Mouse (Mus musculus) hindbrain, embryonic 16.5 days (tissue): ENCODE data around the gene Satb1. TPM values are rescaled to one million over a fixed set of nuclear protein-coding genes. Genes with fewer than 3 reads are reported as not detected.

ENCODE experiments used
- ATAC-seq: fragments of 200-750 bp; cut with Nextera tagmentation; 2 replicates; pipeline ENCODE4 v1.8.0; 2017; ENCODE audit warnings: moderate TSS enrichment, moderate library complexity
- H3K27ac ChIP-seq: fragments of 300-500 bp; sonication (generic); 2 replicates; pipeline ENCODE4 v1.5.1; 2014; ENCODE audit warnings: low read depth, mild to moderate bottlenecking, control low read depth, low read length, moderate library complexity
- H3K27me3 ChIP-seq: fragments of 300-500 bp; sonication (generic); replicated peaks from 2 replicates; pipeline ENCODE4 v1.6.1; 2014; ENCODE audit warnings: low read length; ENCODE audit not compliant: control insufficient read depth, insufficient read depth
- H3K36me3 ChIP-seq: fragments of 300-500 bp; sonication (generic); 2 replicates; pipeline ENCODE4 v1.6.1; 2014; ENCODE audit warnings: mild to moderate bottlenecking, low read length, moderate library complexity, mixed read lengths; ENCODE audit not compliant: control insufficient read depth, insufficient read depth
- H3K4me1 ChIP-seq: fragments of 300-500 bp; sonication (generic); 2 replicates; pipeline ENCODE4 v1.6.1; 2014; ENCODE audit warnings: low read depth, low read length; ENCODE audit not compliant: control insufficient read depth, insufficient read depth
- H3K4me2 ChIP-seq: fragments of 300-500 bp; sonication (generic); 2 replicates; pipeline ENCODE4 v1.6.1; 2014; ENCODE audit warnings: mild to moderate bottlenecking, low read length, control low read depth, moderate library complexity
- H3K4me3 ChIP-seq: fragments of 300-500 bp; sonication (generic); 2 replicates; pipeline ENCODE4 v1.5.1; 2014; ENCODE audit warnings: mild to moderate bottlenecking, low read length, control low read depth, moderate library complexity
- H3K9ac ChIP-seq: fragments of 300-500 bp; sonication (generic); 2 replicates; pipeline ENCODE4 v1.6.1; 2014; ENCODE audit warnings: low read depth, mild to moderate bottlenecking, control low read depth, low read length, moderate library complexity
- H3K9me3 ChIP-seq: fragments of 300-500 bp; sonication (generic); 2 replicates; pipeline ENCODE4 v1.6.1; 2014; ENCODE audit warnings: mild to moderate bottlenecking, low read length, moderate library complexity; ENCODE audit not compliant: control insufficient read depth
- WGBS: fragments of 180-500 bp; shearing (Covaris S2); extraction: QIAGEN DNeasy Blood & Tissue Kit; methylation state at CpG from one replicate; pipeline ENCODE4 v1.1.7; 2014; 5-methylcytosine and 5-hydroxymethylcytosine counted together
- polyA plus RNA-seq: library from polyadenylated mRNA; unstranded; fragments of >200 nt; fragmentation: Nextera tagmentation; extraction: Ambion mirVana; gene quantifications from 2 replicates; pipeline ENCODE4 v1.2.1, GENCODE M21; 2015

Satb1 gene
- polyA plus RNA-seq, 1 experiment from 2014 or later = 27.4 TPM

DNA sequence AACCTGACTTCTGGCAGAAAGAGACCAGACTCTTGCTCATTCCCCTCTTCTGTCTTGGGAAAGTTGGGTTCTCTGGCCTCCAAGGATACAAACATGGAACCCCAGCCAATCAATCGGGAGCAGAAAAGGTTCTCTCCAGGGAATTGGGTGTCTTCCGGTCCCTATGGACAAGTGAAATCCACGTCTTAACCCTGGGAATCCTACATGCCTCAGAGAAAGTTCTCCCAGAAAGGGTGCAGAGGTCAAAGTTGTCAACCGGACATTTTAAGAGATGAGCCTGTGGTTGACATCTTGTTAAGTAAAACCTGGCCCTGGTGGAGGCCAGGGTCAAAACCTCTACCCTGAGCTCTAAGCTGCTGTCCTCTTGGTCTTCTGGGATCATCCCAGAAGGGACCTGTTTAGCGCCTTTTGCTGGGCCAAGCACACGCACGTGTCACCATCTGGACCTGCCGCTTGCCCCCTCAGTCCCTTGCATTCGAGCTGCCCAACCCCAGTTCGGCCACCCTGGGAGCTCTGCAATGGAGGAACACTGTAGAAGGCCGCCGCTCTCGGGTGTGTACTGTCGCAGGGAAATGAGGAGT, 1.9 kb downstream of the Satb1 start:
- H3K9ac ChIP-seq = peak overlapping the region; percentile 83
- peak overlapping the region; percentile 83 for H3K4me3 ChIP-seq
- H3K27me3 ChIP-seq = peaks cover 9% of the 10 kb centered on the region
- 18% methylated on average over 13 of the region's 14 CpGs for WGBS
- H3K27ac ChIP-seq = no peak overlapping the region
- H3K36me3 ChIP-seq = no peaks in the 10 kb centered on the region
- peak overlapping the region; percentile 83 for H3K4me2 ChIP-seq
- peaks cover 15% of the 10 kb centered on the region for H3K4me1 ChIP-seq
- no peaks in the 10 kb centered on the region for H3K9me3 ChIP-seq
- ATAC-seq = peak; percentile 14

DNA sequence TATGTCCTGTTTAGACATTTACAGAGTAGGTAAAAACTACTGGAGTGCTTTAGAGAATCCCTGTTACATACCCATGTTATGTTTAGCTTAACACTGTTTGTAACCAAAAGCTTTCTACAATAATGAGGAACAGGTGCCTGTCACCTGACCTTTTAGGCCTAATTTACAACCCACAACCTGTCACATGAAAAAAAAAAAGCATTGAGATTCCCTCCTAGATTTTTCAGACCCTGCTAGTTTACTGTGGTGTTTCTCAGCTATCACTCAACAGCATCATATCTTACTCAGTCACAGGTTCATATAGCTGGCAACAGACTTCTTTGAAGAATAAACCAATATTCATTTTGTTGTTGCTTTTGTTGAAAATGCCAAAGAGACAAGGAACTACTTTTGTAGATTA, 3.7 kb downstream of the Satb1 start:
- H3K9me3 ChIP-seq = no peaks in the 10 kb centered on the region
- no peak overlapping the region for H3K4me2 ChIP-seq
- H3K4me1 ChIP-seq = peaks cover 15% of the 10 kb centered on the region
- no peak overlapping the region for H3K4me3 ChIP-seq
- H3K36me3 ChIP-seq = no peaks in the 10 kb centered on the region
- H3K27me3 ChIP-seq = peaks cover 4% of the 10 kb centered on the region
- no peak for ATAC-seq
- H3K9ac ChIP-seq = no peak overlapping the region
- H3K27ac ChIP-seq = no peak overlapping the region

DNA sequence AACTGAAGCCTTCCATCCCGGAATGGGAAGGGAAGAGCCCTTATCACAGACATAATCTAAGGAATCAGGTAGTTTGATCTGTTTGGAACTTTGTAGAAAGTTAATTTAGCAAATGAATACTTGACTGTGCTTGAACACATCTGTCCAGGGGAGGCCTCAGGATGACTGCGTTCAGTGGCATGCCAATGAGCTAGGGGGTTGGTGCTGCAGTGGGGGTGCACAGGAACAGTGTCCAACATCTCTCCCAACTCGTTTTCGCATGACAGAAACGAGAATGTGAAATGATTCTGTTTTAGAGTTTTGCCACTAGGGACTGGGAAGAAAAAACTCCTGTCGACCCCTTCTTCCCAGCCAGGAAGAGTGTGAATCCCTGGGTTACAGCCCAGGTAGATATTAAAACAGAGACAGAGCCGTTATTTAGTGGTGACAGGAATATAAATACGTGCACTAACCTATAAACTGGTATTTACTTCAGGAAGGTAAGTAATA, 5.1 kb downstream of the Satb1 start:
- Histone ChIP-seq H3K9ac (no peak overlapping the region), H3K4me2 (no peak overlapping the region), H3K4me1 (peaks cover 8% of the 10 kb centered on the region; the same call in 1 of the 2 replicates), H3K27me3 (peaks cover 4% of the 10 kb centered on the region; the same call in 1 of the 2 replicates), H3K9me3 (no peaks in the 10 kb centered on the region), H3K4me3 (no peak overlapping the region), H3K27ac (no peak overlapping the region), H3K36me3 (no peaks in the 10 kb centered on the region)
- WGBS = 67% methylated on average over 8 of the region's 8 CpGs
- ATAC-seq = no peak

DNA sequence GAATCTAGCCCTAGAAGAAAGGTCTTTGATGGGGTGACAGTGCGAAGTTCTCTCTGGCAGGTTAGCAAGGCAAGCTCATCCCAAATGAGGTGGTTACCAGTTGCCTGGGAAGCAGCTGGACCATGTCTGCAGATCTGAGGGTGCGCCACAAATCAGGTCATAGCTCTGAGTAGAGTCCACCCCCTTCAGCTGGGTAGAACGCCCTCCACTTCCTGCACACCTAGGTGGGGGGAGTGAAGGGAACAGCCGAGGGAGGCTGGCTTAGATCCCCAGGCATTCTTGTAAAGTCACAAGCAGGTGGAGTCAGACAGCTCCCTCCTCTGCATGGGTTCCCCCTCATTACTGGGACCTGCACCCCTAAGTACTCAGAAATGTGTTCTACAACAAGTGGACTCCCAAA, 6.6 kb downstream of the Satb1 start:
- H3K4me3 ChIP-seq = no peak overlapping the region
- no peaks in the 10 kb centered on the region for H3K9me3 ChIP-seq
- H3K27ac ChIP-seq = no peak overlapping the region
- WGBS = 75% methylated on average over 4 of the region's 4 CpGs
- H3K4me1 ChIP-seq = peaks cover 2% of the 10 kb centered on the region; the same call in 1 of the 2 replicates
- no peaks in the 10 kb centered on the region for H3K36me3 ChIP-seq
- H3K4me2 ChIP-seq = no peak overlapping the region
- ATAC-seq = no peak
- H3K27me3 ChIP-seq = peaks cover 4% of the 10 kb centered on the region; the same call in 1 of the 2 replicates
- no peak overlapping the region for H3K9ac ChIP-seq

DNA sequence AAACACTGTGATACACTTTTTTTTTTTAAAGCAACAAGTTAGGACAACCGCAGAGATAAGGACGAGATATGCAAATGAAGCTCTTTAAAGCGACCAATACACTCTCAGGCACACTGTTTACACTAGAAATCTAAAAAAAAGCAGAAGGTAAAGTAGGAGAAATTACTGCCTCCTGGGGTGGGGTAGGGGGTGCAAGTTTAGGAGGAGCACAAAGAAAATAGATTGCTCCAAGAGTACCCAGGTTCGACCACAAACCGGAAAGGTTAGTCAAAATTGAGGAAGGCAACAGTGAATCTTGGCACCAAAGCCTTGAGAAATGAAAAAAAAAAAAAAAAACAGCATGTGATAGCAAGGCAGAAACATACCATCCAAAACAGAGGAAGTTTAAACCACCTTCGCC, 18.8 kb downstream of the Satb1 start:
- H3K4me2 ChIP-seq = peak overlapping the region; percentile 71; the same call in 1 of the 2 replicates
- no peak for ATAC-seq
- no peak overlapping the region for H3K4me3 ChIP-seq
- H3K4me1 ChIP-seq = peaks cover 3% of the 10 kb centered on the region
- no peaks in the 10 kb centered on the region for H3K27me3 ChIP-seq
- 25% methylated on average over 6 of the region's 6 CpGs for WGBS
- no peaks in the 10 kb centered on the region for H3K9me3 ChIP-seq
- no peak overlapping the region for H3K27ac ChIP-seq
- H3K9ac ChIP-seq = no peak overlapping the region
- H3K36me3 ChIP-seq = no peaks in the 10 kb centered on the region

DNA sequence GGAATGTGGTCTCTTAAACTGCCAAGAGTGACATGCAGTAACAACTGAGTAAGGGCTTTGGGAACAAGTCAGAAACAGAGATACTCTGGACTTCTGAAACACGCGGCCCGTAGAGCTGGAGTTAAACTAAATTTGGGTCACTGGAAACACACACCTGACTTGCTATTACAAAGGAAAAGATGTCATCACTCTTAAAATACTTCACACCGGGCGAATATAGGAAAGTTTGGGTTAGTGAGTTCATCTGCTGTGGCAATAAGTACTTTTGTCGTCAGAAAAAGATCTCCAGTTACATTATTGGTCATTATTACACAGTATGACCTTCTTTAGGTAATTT, 19.3 kb downstream of the Satb1 start:
- Histone ChIP-seq H3K4me1 (peaks cover 3% of the 10 kb centered on the region), H3K27me3 (no peaks in the 10 kb centered on the region), H3K9me3 (no peaks in the 10 kb centered on the region), H3K4me2 (peak overlapping the region; percentile 71), H3K9ac (peak overlapping the region; percentile 91), H3K27ac (no peak overlapping the region), H3K4me3 (peak overlapping the region; percentile 94), H3K36me3 (no peaks in the 10 kb centered on the region)
- WGBS = 0% methylated on average over 6 of the region's 6 CpGs
- no peak for ATAC-seq

DNA sequence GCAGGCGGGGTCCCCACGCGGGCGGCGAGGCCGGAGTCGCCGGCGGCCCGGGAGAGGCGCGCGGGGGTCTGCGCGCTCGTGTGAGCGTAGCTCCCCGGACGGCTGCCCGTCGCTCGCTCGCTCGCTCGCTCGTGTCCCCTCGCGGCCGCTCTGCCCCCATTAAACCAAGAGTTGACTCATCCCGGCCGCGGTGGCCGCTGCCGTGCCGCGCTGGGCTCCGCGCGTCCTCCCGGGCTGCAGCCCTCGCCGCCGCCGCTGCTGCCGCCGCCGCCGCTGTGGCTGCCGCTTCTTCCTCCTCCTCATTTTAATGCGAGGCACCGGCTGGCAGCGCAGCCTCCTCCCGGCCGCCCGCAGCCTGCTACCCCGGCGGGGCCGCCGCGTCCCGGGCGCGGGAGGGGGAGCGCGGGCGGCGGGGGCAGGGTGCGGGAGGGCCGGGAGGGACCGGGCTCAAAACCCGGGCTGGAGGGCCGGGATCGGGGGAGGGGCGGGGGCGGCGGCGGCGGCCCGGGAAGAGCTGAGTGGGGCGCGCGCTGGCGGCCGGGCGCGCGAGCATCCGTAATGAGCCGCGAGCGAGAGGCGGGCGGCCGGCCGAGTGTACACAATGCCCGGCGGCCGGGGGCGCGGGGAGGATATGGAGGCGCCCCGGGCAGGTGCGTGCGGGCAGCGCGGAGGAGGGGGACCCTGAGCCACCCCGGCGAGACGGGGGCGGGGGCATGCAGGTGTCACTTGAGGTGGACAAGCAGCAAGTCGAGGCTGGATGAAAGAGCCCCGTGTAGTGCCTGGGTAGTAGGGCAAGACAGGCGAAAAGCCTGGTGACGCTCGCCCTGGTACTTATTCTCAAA, 19.9 kb downstream of the Satb1 start:
- H3K27me3 ChIP-seq = no peaks in the 10 kb centered on the region
- H3K9me3 ChIP-seq = no peaks in the 10 kb centered on the region
- ATAC-seq = peak; percentile 88
- H3K4me1 ChIP-seq = peaks cover 3% of the 10 kb centered on the region
- peak overlapping the region; percentile 94 for H3K4me3 ChIP-seq
- H3K9ac ChIP-seq = peak overlapping the region; percentile 91
- H3K27ac ChIP-seq = peak overlapping the region; percentile 93
- no peaks in the 10 kb centered on the region for H3K36me3 ChIP-seq
- peak overlapping the region; percentile 71 for H3K4me2 ChIP-seq
- under 1% methylated on average over 59 of the region's 115 CpGs for WGBS

DNA sequence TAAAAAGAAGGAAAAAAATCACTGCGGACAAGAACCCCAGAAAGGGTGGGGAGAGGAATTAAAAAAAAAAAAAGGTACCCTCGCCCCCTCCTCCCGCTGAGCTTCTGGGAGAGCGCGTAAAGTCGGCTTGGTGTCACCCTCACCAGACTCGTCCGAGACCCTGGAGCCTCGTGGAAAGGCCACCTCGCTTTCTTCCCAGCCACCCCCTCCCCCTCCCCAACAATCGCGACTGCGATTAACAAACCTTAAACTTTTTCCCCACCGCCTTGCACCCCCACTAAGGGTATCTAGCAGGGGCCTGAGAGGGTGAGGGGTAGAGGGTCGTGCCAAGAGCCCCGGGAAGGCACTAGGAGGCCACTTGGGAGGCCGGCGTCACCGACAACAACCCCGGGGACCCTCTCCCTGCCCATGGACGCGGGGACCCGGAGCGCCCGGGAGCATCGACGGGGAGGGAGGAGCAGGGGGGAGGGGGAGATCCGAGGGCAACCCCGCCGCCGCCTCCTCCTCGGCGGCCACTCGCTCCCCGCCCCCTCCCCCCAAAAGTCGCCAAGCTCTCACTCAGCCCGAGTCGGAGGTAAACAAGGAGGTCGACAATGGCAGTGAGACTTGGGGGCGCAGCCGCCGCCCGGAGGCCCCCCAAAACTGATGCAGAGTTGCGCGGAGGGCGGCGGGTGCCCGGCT, 20.7 kb downstream of the Satb1 start:
- peaks cover 5% of the 10 kb centered on the region for H3K4me1 ChIP-seq
- H3K36me3 ChIP-seq = no peaks in the 10 kb centered on the region
- H3K9ac ChIP-seq = peak overlapping the region; percentile 91
- H3K4me2 ChIP-seq = peak overlapping the region; percentile 71
- no peaks in the 10 kb centered on the region for H3K9me3 ChIP-seq
- peak overlapping the region; percentile 93 for H3K27ac ChIP-seq
- no peaks in the 10 kb centered on the region for H3K27me3 ChIP-seq
- peak overlapping the region; percentile 94 for H3K4me3 ChIP-seq
- ATAC-seq = peak; percentile 72
- under 1% methylated on average over 29 of the region's 48 CpGs for WGBS

DNA sequence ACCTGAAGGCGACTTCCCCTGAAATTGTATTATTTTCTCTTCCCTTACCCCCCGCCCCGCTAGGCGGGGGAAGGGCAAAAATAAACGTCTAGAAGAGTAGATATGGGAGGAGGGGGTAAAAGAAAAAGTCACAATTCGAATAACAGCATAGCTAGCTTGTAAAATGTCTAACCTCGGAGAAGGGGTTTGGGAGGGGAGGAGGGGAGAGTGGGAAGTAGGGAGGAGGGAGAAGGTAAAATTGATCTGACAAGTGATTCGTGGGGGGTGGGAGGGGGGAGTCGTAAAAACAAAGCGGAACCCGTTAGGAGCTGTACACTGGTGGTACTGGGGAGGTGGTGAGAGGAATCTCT, 21.2 kb downstream of the Satb1 start:
- no peaks in the 10 kb centered on the region for H3K36me3 ChIP-seq
- peak overlapping the region; percentile 94 for H3K4me3 ChIP-seq
- H3K27ac ChIP-seq = peak overlapping the region; percentile 93
- ATAC-seq = peak; percentile 1; the same call in 1 of the 2 replicates
- peak overlapping the region; percentile 71 for H3K4me2 ChIP-seq
- under 1% methylated on average over 11 of the region's 11 CpGs for WGBS
- peaks cover 8% of the 10 kb centered on the region for H3K4me1 ChIP-seq
- no peaks in the 10 kb centered on the region for H3K9me3 ChIP-seq
- H3K9ac ChIP-seq = peak overlapping the region; percentile 91
- H3K27me3 ChIP-seq = no peaks in the 10 kb centered on the region
